Mouse (Mus musculus) liver, postnatal 0 days (tissue): ENCODE results near the gene Hpf1. TPM values are rescaled to one million over a fixed set of nuclear protein-coding genes. Genes with fewer than 3 reads are reported as not detected.
A peak's percentile ranks its signal among the peaks of the same experiment; 100 is the strongest.

Source experiments
- ATAC-seq: fragments of 200-750 bp; cut with Nextera tagmentation; 2 replicates; pipeline ENCODE4 v1.8.0; 2017; ENCODE audit warnings: mild to moderate bottlenecking, moderate library complexity
- DNase-seq: peaks from one replicate; pipeline ENCODE4 v3.0.0-alpha.2; 2016
- H3K27ac ChIP-seq: fragments of 300-500 bp; sonication (generic); 2 replicates; pipeline ENCODE4 v1.5.1; 2014; ENCODE audit warnings: antibody characterized with exemption, moderate library complexity, mild to moderate bottlenecking, low read depth
- H3K27me3 ChIP-seq: fragments of 300-500 bp; sonication (generic); 2 replicates; pipeline ENCODE4 v1.6.1; 2014; ENCODE audit warnings: low read length, control low read depth, mixed read lengths; ENCODE audit not compliant: insufficient read depth
- H3K36me3 ChIP-seq: fragments of 300-500 bp; sonication (generic); replicated peaks from 2 replicates; pipeline ENCODE4 v1.6.1; 2014; ENCODE audit warnings: mild to moderate bottlenecking, control low read depth, low read length, moderate library complexity, mixed read lengths; ENCODE audit not compliant: insufficient read depth
- H3K4me1 ChIP-seq: fragments of 300-500 bp; sonication (generic); 2 replicates; pipeline ENCODE4 v1.6.1; 2014; ENCODE audit warnings: antibody characterized with exemption, mild to moderate bottlenecking, control low read depth; ENCODE audit not compliant: insufficient read depth
- H3K4me2 ChIP-seq: fragments of 300-500 bp; sonication (generic); 2 replicates; pipeline ENCODE4 v1.6.1; 2014; ENCODE audit warnings: low read depth, mild to moderate bottlenecking, low read length, moderate library complexity, mixed read lengths
- H3K4me3 ChIP-seq: fragments of 300-500 bp; sonication (generic); 2 replicates; pipeline ENCODE4 v1.5.1; 2014; ENCODE audit warnings: low read depth, low read length
- H3K9ac ChIP-seq: fragments of 300-500 bp; sonication (generic); replicated peaks from 2 replicates; pipeline ENCODE4 v1.6.1; 2014; ENCODE audit warnings: mild to moderate bottlenecking, moderate library complexity
- H3K9me3 ChIP-seq: fragments of 300-500 bp; sonication (generic); 2 replicates; pipeline ENCODE4 v1.6.1; 2016; ENCODE audit warnings: mild to moderate bottlenecking, control low read depth, low read length, mixed read lengths
- CTCF ChIP-seq: sonication (generic); IDR thresholded peaks from 2 replicates; pipeline ENCODE4 v1.5.1; 2016; ENCODE audit warnings: antibody characterized with exemption, low read depth
- EP300 ChIP-seq: IDR thresholded peaks from 2 replicates; pipeline ENCODE4 v1.6.1; 2016; ENCODE audit warnings: antibody characterized with exemption, low read depth, mild to moderate bottlenecking
- WGBS: fragments of 180-500 bp; shearing (Covaris S2); extraction: QIAGEN DNeasy Blood & Tissue Kit; methylation state at CpG from one replicate; pipeline ENCODE4 v1.1.7; 2014; ENCODE audit not compliant: insufficient replicate concordance; 5-methylcytosine and 5-hydroxymethylcytosine counted together
- polyA plus RNA-seq: library from polyadenylated mRNA; unstranded; fragments of >200 nt; fragmentation: Nextera tagmentation; extraction: Ambion mirVana; gene quantifications from 2 replicates; pipeline ENCODE4 v1.2.1, GENCODE M21; 2015

The Hpf1 gene
- polyA plus RNA-seq, 1 experiment from 2014 or later, result 43.4 TPM

- H3K27ac ChIP-seq, result no peak overlapping the region
- no peaks in the 10 kb centered on the region; the same call in 1 of the 2 replicates for H3K4me1 ChIP-seq
- no peak overlapping the region for H3K4me2 ChIP-seq
- TF ChIP-seq EP300 (no peak), CTCF (no peak)
- no peak overlapping the region for H3K4me3 ChIP-seq
- H3K36me3 ChIP-seq, result no peaks in the 10 kb centered on the region
- no peaks in the 10 kb centered on the region for H3K27me3 ChIP-seq
- no peak for ATAC-seq
- H3K9me3 ChIP-seq, result no peaks in the 10 kb centered on the region
- DNase-seq, result no peak
- WGBS, result 78% methylated on average over 2 of the region's 2 CpGs
- no peak overlapping the region for H3K9ac ChIP-seq
These were observed 20.5 kb upstream of the Hpf1 start for GRCm38 (mm10) chr8:60869761-60870160.

GRCm38 (mm10) chr8:60870231-60871193 lies 19.7 kb upstream of the Hpf1 start:
- TF ChIP-seq CTCF, result no peak
- TF ChIP-seq EP300, result no peak
- H3K4me2 ChIP-seq, result no peak overlapping the region
- H3K36me3 ChIP-seq, result no peaks in the 10 kb centered on the region
- no peak overlapping the region for H3K4me3 ChIP-seq
- no peak overlapping the region for H3K9ac ChIP-seq
- DNase-seq (no peak), ATAC-seq (no peak)
- H3K27ac ChIP-seq, result no peak overlapping the region
- no peaks in the 10 kb centered on the region; the same call in 1 of the 2 replicates for H3K4me1 ChIP-seq
- no peaks in the 10 kb centered on the region for H3K27me3 ChIP-seq
- WGBS, result 70% methylated on average over 13 of the region's 13 CpGs
- H3K9me3 ChIP-seq, result no peaks in the 10 kb centered on the region

GRCm38 (mm10) chr8:60878617-60879016 lies 11.6 kb upstream of the Hpf1 start:
- Histone ChIP-seq H3K4me3 (no peak overlapping the region), H3K4me1 (no peaks in the 10 kb centered on the region), H3K27ac (no peak overlapping the region), H3K9me3 (no peaks in the 10 kb centered on the region), H3K36me3 (no peaks in the 10 kb centered on the region), H3K4me2 (no peak overlapping the region), H3K9ac (no peak overlapping the region), H3K27me3 (no peaks in the 10 kb centered on the region)
- 75% methylated on average over 2 of the region's 2 CpGs for whole genome bisulfite sequencing
- no peak for DNase-seq
- TF ChIP-seq EP300, result no peak
- ATAC-seq, result no peak

GRCm38 (mm10) chr8:60883419-60884137 lies 6.6 kb upstream of the Hpf1 start:
- H3K9ac ChIP-seq, result no peak overlapping the region
- H3K27ac ChIP-seq, result no peak overlapping the region
- ATAC-seq (no peak), DNase-seq (no peak)
- H3K4me2 ChIP-seq, result no peak overlapping the region
- H3K4me3 ChIP-seq, result no peak overlapping the region
- WGBS, result 39% methylated on average over 4 of the region's 4 CpGs
- H3K36me3 ChIP-seq, result no peaks in the 10 kb centered on the region
- H3K9me3 ChIP-seq, result no peaks in the 10 kb centered on the region
- TF ChIP-seq CTCF (no peak), EP300 (no peak)
- no peaks in the 10 kb centered on the region for H3K27me3 ChIP-seq
- no peaks in the 10 kb centered on the region for H3K4me1 ChIP-seq

- 69% methylated on average over 6 of the region's 6 CpGs for WGBS
- H3K4me3 ChIP-seq, result no peak overlapping the region
- no peaks in the 10 kb centered on the region for H3K9me3 ChIP-seq
- H3K4me2 ChIP-seq, result no peak overlapping the region
- TF ChIP-seq CTCF, result no peak
- no peak for TF ChIP-seq EP300
- no peaks in the 10 kb centered on the region for H3K27me3 ChIP-seq
- no peak for ATAC-seq
- H3K27ac ChIP-seq, result no peak overlapping the region
- H3K4me1 ChIP-seq, result peaks cover 10% of the 10 kb centered on the region
- no peak overlapping the region for H3K9ac ChIP-seq
- DNase-seq, result no peak
- no peaks in the 10 kb centered on the region for H3K36me3 ChIP-seq
These were observed 3.5 kb upstream of the Hpf1 start for GRCm38 (mm10) chr8:60886736-60887135.

GRCm38 (mm10) chr8:60889131-60889842 lies 931 bp upstream of the Hpf1 start:
- peaks cover 11% of the 10 kb centered on the region for H3K4me1 ChIP-seq
- no peaks in the 10 kb centered on the region for H3K27me3 ChIP-seq
- no peaks in the 10 kb centered on the region for H3K36me3 ChIP-seq
- DNase-seq (no peak), ATAC-seq (no peak)
- 77% methylated on average over 11 of the region's 11 CpGs for WGBS
- no peaks in the 10 kb centered on the region for H3K9me3 ChIP-seq
- H3K9ac ChIP-seq, result no peak overlapping the region
- no peak overlapping the region for H3K27ac ChIP-seq
- TF ChIP-seq EP300 (no peak), CTCF (no peak)
- H3K4me3 ChIP-seq, result peak overlapping the region; percentile 72; the same call in 1 of the 2 replicates
- H3K4me2 ChIP-seq, result peak overlapping the region; percentile 67
